Mouse (Mus musculus): ENCODE results near the gene Glt6d1.

Gene Glt6d1

DNA sequence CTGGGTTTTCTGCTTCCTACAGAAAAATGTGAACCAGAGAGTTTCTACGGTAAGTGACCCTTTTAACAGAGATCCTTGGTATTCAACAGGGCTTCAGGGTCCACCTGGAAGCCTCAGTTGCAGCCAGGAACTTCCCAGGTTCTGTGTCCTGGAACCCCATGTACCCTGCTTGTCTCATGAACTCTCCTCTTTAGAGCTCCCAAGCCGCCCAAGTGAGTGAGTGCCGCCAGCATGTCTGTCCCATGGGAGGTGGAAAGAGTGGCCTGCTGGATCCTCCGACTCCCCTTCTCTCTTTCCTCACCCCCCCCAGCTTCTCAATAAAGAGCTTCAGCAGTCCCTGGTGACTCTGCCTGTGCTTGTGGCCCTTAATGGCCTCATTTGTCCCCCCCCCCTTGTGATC is 47.9 kb downstream of the Glt6d1 start:
- H3K36me3 ChIP-seq (ENCODE audit: insufficient read depth, low read length), result no peaks in the 10 kb centered on the region
- TF ChIP-seq NANOG (IDR thresholded peaks at IDR 0.05; ENCODE audit: borderline replicate concordance, low read length) (no peak), CTCF (conservative IDR thresholded peaks at IDR 0.05; ENCODE audit: low read length) (no peak), POU5F1 (IDR thresholded peaks at IDR 0.05; ENCODE audit: borderline replicate concordance, low read length) (no peak)

DNA sequence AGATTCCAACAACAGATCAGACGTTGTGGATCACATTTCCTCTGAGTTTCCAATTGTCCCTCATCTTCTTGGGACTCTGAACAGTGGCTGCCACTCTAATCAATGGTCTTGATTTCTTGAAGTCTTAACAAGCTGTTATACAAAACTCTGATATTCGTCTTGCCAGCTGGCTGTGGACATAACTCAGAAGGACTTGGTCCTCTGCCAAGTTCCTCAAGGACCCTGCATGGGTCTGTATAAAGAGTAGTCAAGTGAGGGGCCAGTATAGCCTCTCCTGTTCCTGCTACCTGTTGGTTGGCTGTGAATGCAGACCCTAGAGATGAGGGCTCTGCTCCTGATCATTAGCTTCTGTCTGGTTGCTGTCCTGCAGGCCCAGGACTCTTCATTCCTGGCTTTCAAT is 50.4 kb downstream of the Glt6d1 start, which contains the start of gene Lcn3:
Lcn3 (plus strand) TSS at position 301 of the 400 bp plus-strand sequence.
- no peaks in the 10 kb centered on the region; the same call in 1 of the 2 replicates for H3K27me3 ChIP-seq (ENCODE audit: insufficient read depth, low read length)
- no peaks in the 10 kb centered on the region for H3K9me3 ChIP-seq (ENCODE audit: low read length)
- H3K4me3 ChIP-seq (replicated peaks; ENCODE audit: low read length), result no peak within 1 kb of the TSS
- TF ChIP-seq NANOG (IDR thresholded peaks at IDR 0.05; ENCODE audit: borderline replicate concordance, low read length), result no peak
- TF ChIP-seq POU5F1 (IDR thresholded peaks at IDR 0.05; ENCODE audit: borderline replicate concordance, low read length), result no peak
- TF ChIP-seq CTCF (conservative IDR thresholded peaks at IDR 0.05; ENCODE audit: low read length), result no peak
- H3K4me1 ChIP-seq (replicated peaks; ENCODE audit: low read depth, low read length), result no peaks in the 10 kb centered on the region
- H3K36me3 ChIP-seq (ENCODE audit: insufficient read depth, low read length), result no peaks in the 10 kb centered on the region

More for the DNA sequence above, 47.9 kb downstream of the Glt6d1 start:
- no peaks in the 10 kb centered on the region; the same call in 1 of the 2 replicates for H3K27me3 ChIP-seq (ENCODE audit: insufficient read depth, low read length)
- H3K9me3 ChIP-seq (ENCODE audit: low read length), result no peaks in the 10 kb centered on the region
- H3K4me1 ChIP-seq (replicated peaks; ENCODE audit: low read depth, low read length), result no peaks in the 10 kb centered on the region
- H3K4me3 ChIP-seq (replicated peaks; ENCODE audit: low read length), result no peak overlapping the region

DNA sequence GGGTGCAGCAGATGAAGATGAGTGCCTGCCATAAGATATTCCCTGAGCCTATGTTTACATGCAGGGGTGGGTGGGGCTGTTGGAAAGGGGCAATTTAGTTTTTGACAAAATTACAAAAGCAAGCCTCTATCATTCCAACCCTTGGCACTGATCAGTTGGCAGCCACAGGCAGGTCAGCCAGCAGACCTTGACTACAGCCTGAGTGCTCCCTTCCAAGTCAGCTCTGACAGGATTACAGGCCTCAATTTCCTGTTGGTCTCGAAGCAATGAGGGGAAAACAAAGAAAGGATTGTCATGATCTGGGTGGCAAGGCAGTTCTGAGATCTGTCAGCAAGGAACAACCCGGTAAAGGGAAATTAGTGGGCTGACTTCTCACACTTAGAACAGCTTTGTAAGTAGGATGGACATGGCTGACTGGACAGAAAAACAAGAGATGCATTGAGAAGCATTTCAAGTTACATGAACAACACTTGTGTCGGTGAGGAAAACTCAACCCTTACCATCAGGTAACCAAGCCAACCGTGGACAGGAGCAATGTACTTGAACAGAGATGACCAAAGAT is 57.5 kb downstream of the Glt6d1 start:
- TF ChIP-seq POU5F1 (IDR thresholded peaks at IDR 0.05; ENCODE audit: borderline replicate concordance, low read length) (no peak), CTCF (conservative IDR thresholded peaks at IDR 0.05; ENCODE audit: low read length) (no peak), NANOG (IDR thresholded peaks at IDR 0.05; ENCODE audit: borderline replicate concordance, low read length) (no peak)
- no peaks in the 10 kb centered on the region for H3K27me3 ChIP-seq (ENCODE audit: insufficient read depth, low read length)

DNA sequence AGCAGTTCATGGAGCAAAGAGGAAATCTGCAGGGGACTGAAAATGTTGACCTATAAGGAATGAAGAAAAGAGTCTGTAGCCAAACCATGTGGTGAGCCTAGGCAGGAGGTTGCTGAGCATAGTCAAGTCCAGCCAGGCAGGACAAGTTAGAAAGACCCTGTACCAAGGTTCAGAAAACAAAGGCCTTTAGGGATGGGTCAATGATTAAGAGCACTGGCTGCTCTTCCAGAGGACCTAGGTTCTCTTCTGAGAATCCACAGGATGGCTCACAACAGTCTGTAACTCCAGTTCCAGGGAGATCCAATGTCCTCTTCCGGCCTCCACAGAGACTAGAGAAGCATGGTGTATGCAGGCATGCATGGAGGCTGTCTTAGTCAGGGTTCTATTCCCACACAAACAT is 61.4 kb downstream of the Glt6d1 start:
- Histone ChIP-seq H3K27me3 (ENCODE audit: insufficient read depth, low read length) (no peaks in the 10 kb centered on the region), H3K9me3 (ENCODE audit: low read length) (no peaks in the 10 kb centered on the region), H3K4me3 (replicated peaks; ENCODE audit: low read length) (no peak overlapping the region), H3K4me1 (replicated peaks; ENCODE audit: low read depth, low read length) (no peaks in the 10 kb centered on the region), H3K36me3 (ENCODE audit: insufficient read depth, low read length) (no peaks in the 10 kb centered on the region)
- no peak for TF ChIP-seq POU5F1 (IDR thresholded peaks at IDR 0.05; ENCODE audit: borderline replicate concordance, low read length)

More for the DNA sequence above, 57.5 kb downstream of the Glt6d1 start:
- Histone ChIP-seq H3K4me1 (replicated peaks; ENCODE audit: low read depth, low read length) (no peaks in the 10 kb centered on the region), H3K9me3 (ENCODE audit: low read length) (no peaks in the 10 kb centered on the region), H3K36me3 (ENCODE audit: insufficient read depth, low read length) (no peaks in the 10 kb centered on the region), H3K4me3 (replicated peaks; ENCODE audit: low read length) (no peak overlapping the region)
